Mouse (Mus musculus) layer of hippocampus, postnatal 14 days (tissue): ENCODE results near the gene Ptprg. TPM values are rescaled to one million over a fixed set of nuclear protein-coding genes. Genes with fewer than 3 reads are reported as not detected.
A peak's percentile ranks its signal among the peaks of the same experiment; 100 is the strongest.
"Not testable (repeated sequence)": the region's sequence is repeated elsewhere in the genome, so short reads cannot be mapped to it uniquely, and the experiment has no call there.

Experiments used
- DNase-seq, 2 experiments: peaks; one replicate each; pipeline ENCODE4 v3.0.0; 2021 to 2022; ENCODE audit warnings: low spot score in 2 of 2, mixed read lengths in 1 of 2
- total RNA-seq, 2 experiments: library from RNA; stranded (reverse); gene quantifications; 2 replicates each; pipeline ENCODE4 v1.2.3; 2021

Ptprg gene
- total RNA-seq, 2 experiments from 2014 or later: 165 to 169 TPM

- DNase-seq: no peak
Observed at GRCm38 (mm10) chr14:11723876-11724275, 170.5 kb downstream of the Ptprg start.

GRCm38 (mm10) chr14:11731223-11731920 is 178.0 kb downstream of the Ptprg start:
- no peak for DNase-seq

- DNase-seq: no peak
Observed at GRCm38 (mm10) chr14:11732376-11732775, 179.0 kb downstream of the Ptprg start.

GRCm38 (mm10) chr14:11743726-11744125 is 190.4 kb downstream of the Ptprg start:
- DNase-seq: no peak

- no peak for DNase-seq
Observed at GRCm38 (mm10) chr14:11752678-11753077, 199.3 kb downstream of the Ptprg start.

GRCm38 (mm10) chr14:11754656-11755055 is 201.3 kb downstream of the Ptprg start:
- no peak for DNase-seq

- no peak for DNase-seq
Observed at GRCm38 (mm10) chr14:11758185-11758584, 204.9 kb downstream of the Ptprg start.

GRCm38 (mm10) chr14:11759356-11759755 is 206.0 kb downstream of the Ptprg start:
- no peak for DNase-seq

- DNase-seq: no peak
Observed at GRCm38 (mm10) chr14:11762995-11763394, 209.7 kb downstream of the Ptprg start.

- DNase-seq: no peak
Observed at GRCm38 (mm10) chr14:11772736-11773135, 219.4 kb downstream of the Ptprg start.

GRCm38 (mm10) chr14:11774476-11775037 is 221.2 kb downstream of the Ptprg start:
- no peak for DNase-seq

- DNase-seq: peak in 1 of 2 experiments; percentile 22
Observed at GRCm38 (mm10) chr14:11775204-11775603, 221.9 kb downstream of the Ptprg start.

GRCm38 (mm10) chr14:11775951-11776495 is 222.7 kb downstream of the Ptprg start:
- no peak for DNase-seq

GRCm38 (mm10) chr14:11776566-11776965 is 223.2 kb downstream of the Ptprg start:
- DNase-seq: no peak

- peak in 1 of 2 experiments; percentile 11 for DNase-seq
Observed at GRCm38 (mm10) chr14:11791190-11791589, 237.9 kb downstream of the Ptprg start.

- DNase-seq: peak in 1 of 2 experiments; percentile 23
Observed at GRCm38 (mm10) chr14:11793847-11794246, 240.5 kb downstream of the Ptprg start.

GRCm38 (mm10) chr14:11802355-11803035 is 249.2 kb downstream of the Ptprg start:
- DNase-seq: no peak

- DNase-seq: no peak
Observed at GRCm38 (mm10) chr14:11806674-11807073, 253.3 kb downstream of the Ptprg start.

GRCm38 (mm10) chr14:11807465-11807864 is 254.1 kb downstream of the Ptprg start:
- DNase-seq: no peak

- no peak for DNase-seq
Observed at GRCm38 (mm10) chr14:11811142-11811761, 257.9 kb downstream of the Ptprg start.

- no peak for DNase-seq
Observed at GRCm38 (mm10) chr14:11812291-11812690, 259.0 kb downstream of the Ptprg start.

- not testable (repeated sequence) for DNase-seq
Observed at GRCm38 (mm10) chr14:11814811-11815210, 261.5 kb downstream of the Ptprg start.
